Mouse (Mus musculus): ENCODE measurements at regions not wholly inside any gene's neighbourhood (a gene's known extent, or its start where the extent isn't known, plus 50 kb on each side); places are given as distances from the start of the nearest gene placed in this dataset.

DNA sequence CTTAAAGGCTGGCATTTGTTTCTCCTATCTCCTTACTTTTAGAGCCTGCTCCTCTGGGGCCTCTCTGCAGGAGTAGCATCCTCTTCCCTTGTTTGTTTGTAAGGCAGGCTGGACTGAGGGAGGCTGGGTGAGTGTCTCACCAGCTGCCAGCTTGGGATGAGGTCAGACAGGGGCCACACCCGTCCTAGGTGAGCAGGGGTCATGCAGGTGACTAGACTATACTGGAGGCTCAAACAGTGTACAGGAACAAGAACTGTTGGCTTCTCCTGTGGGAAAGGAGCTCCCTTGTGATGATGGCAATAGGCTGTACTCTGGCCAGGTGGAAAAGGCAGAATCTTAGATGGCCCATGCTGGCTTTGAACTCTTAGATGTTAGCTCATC is 230.4 kb downstream of the Bcl11a start:
- TF ChIP-seq CTCF (IDR thresholded peaks at IDR 0.05; ENCODE audit: low read depth) = no peak
- TF ChIP-seq EP300 (optimal IDR thresholded peaks at IDR 0.05) = no peak

Data from stomach, postnatal 0 days (tissue).